Mouse (Mus musculus) limb, embryonic 11.5 days (tissue): ENCODE measurements around the gene Cd244a. TPM values are rescaled to one million over a fixed set of nuclear protein-coding genes. Genes with fewer than 3 reads are reported as not detected.

Experiments used
- ATAC-seq: fragments of 200-750 bp; cut with Nextera tagmentation; 2 replicates; pipeline ENCODE4 v1.8.0; 2017; ENCODE audit warnings: low read depth; ENCODE audit not compliant: insufficient number of reproducible peaks, low FRiP score, low TSS enrichment
- DNase-seq: peaks from one replicate; pipeline ENCODE4 v3.0.0-alpha.2; 2015; ENCODE audit warnings: low spot score
- H3K27ac ChIP-seq: fragments of 300-500 bp; sonication (generic); replicated peaks from 2 replicates; pipeline ENCODE4 v1.5.1; 2014; ENCODE audit warnings: low read depth, mild to moderate bottlenecking, low read length
- H3K27me3 ChIP-seq: fragments of 300-500 bp; sonication (generic); 2 replicates; pipeline ENCODE4 v1.6.1; 2014; ENCODE audit warnings: mild to moderate bottlenecking, low read length, mixed read lengths; ENCODE audit not compliant: control insufficient read depth, insufficient read depth
- H3K36me3 ChIP-seq: fragments of 300-500 bp; sonication (generic); 2 replicates; pipeline ENCODE4 v1.6.1; 2014; ENCODE audit warnings: mild to moderate bottlenecking, low read length, moderate library complexity, mixed read lengths; ENCODE audit not compliant: control insufficient read depth, insufficient read depth
- H3K4me1 ChIP-seq: fragments of 300-500 bp; sonication (generic); 2 replicates; pipeline ENCODE4 v1.6.1; 2014; ENCODE audit warnings: low read length, mixed read lengths; ENCODE audit not compliant: control insufficient read depth, insufficient read depth
- H3K4me2 ChIP-seq: fragments of 300-500 bp; sonication (generic); 2 replicates; pipeline ENCODE4 v1.6.1; 2014; ENCODE audit warnings: low read depth, mild to moderate bottlenecking, moderate library complexity; ENCODE audit not compliant: severe bottlenecking
- H3K4me3 ChIP-seq: fragments of 300-500 bp; sonication (generic); 2 replicates; pipeline ENCODE4 v1.5.1; 2014; ENCODE audit warnings: low read depth, low read length
- H3K9ac ChIP-seq: fragments of 300-500 bp; sonication (generic); 2 replicates; pipeline ENCODE4 v1.6.1; 2014; ENCODE audit warnings: mild to moderate bottlenecking, low read length
- H3K9me3 ChIP-seq: fragments of 300-500 bp; sonication (generic); 2 replicates; pipeline ENCODE4 v1.6.1; 2016; ENCODE audit warnings: low read length; ENCODE audit not compliant: control insufficient read depth
- WGBS: fragments of 180-500 bp; shearing (Covaris S2); extraction: QIAGEN DNeasy Blood & Tissue Kit; methylation state at CpG from one replicate; pipeline ENCODE4 v1.1.7; 2014; 5-methylcytosine and 5-hydroxymethylcytosine counted together
- polyA plus RNA-seq: library from polyadenylated mRNA; unstranded; fragments of >200 nt; fragmentation: Nextera tagmentation; extraction: Ambion mirVana; gene quantifications from 2 replicates; pipeline ENCODE4 v1.2.1, GENCODE M21; 2014

The Cd244a gene
- polyA plus RNA-seq, 1 experiment from 2014 or later, result not detected

DNA sequence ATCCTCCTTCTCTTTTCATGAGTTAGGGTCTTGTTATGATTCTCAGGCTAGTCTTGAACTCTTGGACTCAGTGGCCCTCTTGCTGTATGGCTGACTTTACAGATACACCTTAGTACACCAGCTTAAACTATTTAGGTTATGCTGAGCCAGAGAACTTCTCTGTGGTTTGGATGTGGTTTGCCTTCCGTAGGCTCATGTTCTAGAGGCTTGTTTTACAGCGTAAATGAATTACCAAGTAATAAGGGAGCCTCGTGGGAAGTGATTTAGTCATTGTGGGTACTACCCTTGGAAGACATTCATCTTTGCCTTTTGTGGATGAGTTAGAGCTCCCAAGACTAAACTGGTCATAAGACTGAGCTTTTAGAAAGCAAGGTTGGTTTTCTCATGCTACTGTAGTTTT lies 68.8 kb downstream of the Cd244a start:
- no peaks in the 10 kb centered on the region for H3K4me1 ChIP-seq
- H3K4me3 ChIP-seq, result no peak overlapping the region
- H3K36me3 ChIP-seq, result no peaks in the 10 kb centered on the region
- no peaks in the 10 kb centered on the region for H3K9me3 ChIP-seq
- H3K4me2 ChIP-seq, result no peak overlapping the region
- 80% methylated on average over 3 of the region's 3 CpGs for WGBS
- no peak overlapping the region for H3K27ac ChIP-seq
- H3K27me3 ChIP-seq, result no peaks in the 10 kb centered on the region
- no peak for ATAC-seq
- no peak overlapping the region for H3K9ac ChIP-seq
- no peak for DNase-seq

DNA sequence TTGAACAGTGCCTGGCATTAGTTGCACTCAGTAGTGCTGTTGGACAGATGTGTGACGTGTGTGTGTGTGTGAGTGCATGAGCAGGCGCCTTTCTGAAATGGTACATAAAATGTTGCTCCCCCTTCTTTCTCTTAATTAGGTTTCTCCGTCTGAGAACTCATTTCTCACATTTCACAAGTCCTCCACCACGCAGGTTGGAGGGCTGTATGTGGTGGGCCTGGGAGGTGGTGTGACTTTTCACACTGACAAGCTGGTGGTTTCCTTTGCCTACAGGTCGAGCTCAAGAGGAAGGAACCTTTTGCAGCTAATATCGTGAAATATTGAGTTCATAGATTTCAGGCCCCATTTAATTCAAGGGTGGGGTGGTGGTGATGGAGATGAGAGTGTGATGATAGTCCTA lies 70.2 kb downstream of the Cd244a start:
- ATAC-seq, result no peak
- DNase-seq, result no peak
- WGBS, result 57% methylated on average over 6 of the region's 6 CpGs

DNA sequence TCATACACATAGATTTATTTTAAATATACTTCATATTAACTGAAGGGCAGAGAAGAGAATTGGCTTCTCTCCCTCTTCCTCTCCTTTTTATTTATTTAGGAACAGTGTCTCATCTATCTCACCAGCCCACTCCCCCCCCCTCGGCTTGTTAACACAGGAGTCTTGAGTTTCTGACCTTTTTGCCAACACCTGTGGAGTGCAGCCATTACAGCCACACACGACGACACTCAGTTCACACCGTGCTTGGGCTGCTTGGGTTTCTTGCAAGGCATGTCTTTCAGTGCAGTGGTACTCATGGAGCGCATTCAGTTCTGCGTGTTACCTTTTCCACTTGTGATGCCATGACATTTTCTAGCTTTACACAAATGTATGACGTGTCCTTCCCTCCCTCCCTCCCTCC lies 71.0 kb downstream of the Cd244a start:
- Histone ChIP-seq H3K9ac (no peak overlapping the region), H3K27ac (no peak overlapping the region), H3K4me3 (no peak overlapping the region), H3K9me3 (no peaks in the 10 kb centered on the region), H3K27me3 (no peaks in the 10 kb centered on the region), H3K36me3 (no peaks in the 10 kb centered on the region), H3K4me2 (no peak overlapping the region), H3K4me1 (no peaks in the 10 kb centered on the region)
- DNase-seq (no peak), ATAC-seq (no peak)
- WGBS, result 82% methylated on average over 7 of the region's 7 CpGs

More for the DNA sequence above, 70.2 kb downstream of the Cd244a start:
- Histone ChIP-seq H3K9me3 (no peaks in the 10 kb centered on the region), H3K9ac (no peak overlapping the region), H3K4me1 (no peaks in the 10 kb centered on the region), H3K36me3 (no peaks in the 10 kb centered on the region), H3K27me3 (no peaks in the 10 kb centered on the region), H3K27ac (no peak overlapping the region), H3K4me3 (no peak overlapping the region), H3K4me2 (no peak overlapping the region)

DNA sequence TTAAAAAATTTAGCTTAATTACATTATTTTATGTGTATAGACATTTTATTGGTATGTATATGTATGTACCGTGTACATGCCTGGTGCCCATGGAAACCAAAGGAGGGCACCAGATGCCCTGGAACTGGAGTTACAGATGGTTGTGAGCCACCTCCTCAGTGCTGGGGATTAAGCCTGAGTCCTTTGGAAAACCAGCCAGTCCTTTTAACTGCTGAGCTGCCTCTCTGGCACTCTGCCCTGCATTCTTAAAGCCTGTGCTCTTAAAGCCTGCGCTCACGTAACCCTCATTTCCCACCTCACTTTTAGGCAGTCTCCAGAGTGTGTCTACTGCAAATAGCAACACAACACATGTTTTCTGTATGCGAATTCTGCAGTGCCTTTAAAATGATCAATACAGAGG lies 71.9 kb downstream of the Cd244a start:
- Histone ChIP-seq H3K9ac (no peak overlapping the region), H3K4me2 (no peak overlapping the region), H3K36me3 (no peaks in the 10 kb centered on the region), H3K4me1 (no peaks in the 10 kb centered on the region), H3K27ac (no peak overlapping the region), H3K4me3 (no peak overlapping the region), H3K27me3 (no peaks in the 10 kb centered on the region), H3K9me3 (no peaks in the 10 kb centered on the region)
- WGBS, result 81% methylated on average over 4 of the region's 4 CpGs
- no peak for ATAC-seq
- no peak for DNase-seq

DNA sequence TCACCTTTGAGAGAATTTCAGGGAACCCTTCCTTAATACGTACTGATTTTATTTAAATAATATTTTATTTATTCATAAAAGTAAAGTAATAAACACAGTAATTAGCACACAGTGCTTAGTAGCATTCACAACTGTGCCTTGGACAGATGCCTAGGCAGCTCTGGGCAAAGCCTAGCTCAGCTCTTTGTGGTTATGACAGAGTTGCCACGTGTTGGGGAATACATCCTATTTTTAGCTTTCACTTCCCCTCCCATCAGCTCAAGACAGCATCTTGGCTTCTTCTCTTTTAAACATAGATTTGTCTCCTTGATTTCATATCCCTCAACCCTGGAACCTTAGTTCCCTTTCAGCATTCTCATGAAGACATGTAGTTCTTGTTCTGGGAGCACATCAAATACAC lies 72.5 kb downstream of the Cd244a start:
- Histone ChIP-seq H3K9ac (no peak overlapping the region), H3K9me3 (no peaks in the 10 kb centered on the region), H3K4me2 (no peak overlapping the region), H3K4me3 (no peak overlapping the region), H3K36me3 (no peaks in the 10 kb centered on the region), H3K27me3 (no peaks in the 10 kb centered on the region), H3K4me1 (no peaks in the 10 kb centered on the region), H3K27ac (no peak overlapping the region)
- WGBS, result 82% methylated on average over 2 of the region's 2 CpGs
- DNase-seq (no peak), ATAC-seq (no peak)

DNA sequence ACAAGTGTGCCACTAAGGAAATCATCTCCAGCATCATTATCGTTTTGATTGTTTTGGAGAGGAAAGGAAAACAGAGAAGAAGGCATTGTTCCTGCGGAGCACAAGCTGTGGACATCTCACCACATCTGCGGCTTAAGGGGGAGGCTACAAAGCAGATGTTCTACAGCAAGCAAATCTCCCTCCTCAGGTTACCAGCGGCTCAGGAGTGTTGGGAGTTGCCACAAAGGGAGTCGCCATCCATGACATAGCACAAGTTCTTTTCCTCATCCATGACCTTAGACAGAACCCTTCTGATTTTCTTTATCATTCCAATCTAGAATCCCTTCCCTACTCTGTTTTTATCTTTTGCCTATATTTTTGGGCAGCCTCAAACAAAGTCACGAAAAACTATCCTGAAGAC lies 76.7 kb downstream of the Cd244a start:
- no peaks in the 10 kb centered on the region for H3K36me3 ChIP-seq
- no peak for ATAC-seq
- no peaks in the 10 kb centered on the region for H3K9me3 ChIP-seq
- WGBS, result 62% methylated on average over 6 of the region's 6 CpGs
- no peak for DNase-seq
- no peak overlapping the region for H3K4me2 ChIP-seq
- H3K4me3 ChIP-seq, result no peak overlapping the region
- H3K27ac ChIP-seq, result no peak overlapping the region
- H3K9ac ChIP-seq, result no peak overlapping the region
- no peaks in the 10 kb centered on the region for H3K4me1 ChIP-seq
- no peaks in the 10 kb centered on the region for H3K27me3 ChIP-seq

DNA sequence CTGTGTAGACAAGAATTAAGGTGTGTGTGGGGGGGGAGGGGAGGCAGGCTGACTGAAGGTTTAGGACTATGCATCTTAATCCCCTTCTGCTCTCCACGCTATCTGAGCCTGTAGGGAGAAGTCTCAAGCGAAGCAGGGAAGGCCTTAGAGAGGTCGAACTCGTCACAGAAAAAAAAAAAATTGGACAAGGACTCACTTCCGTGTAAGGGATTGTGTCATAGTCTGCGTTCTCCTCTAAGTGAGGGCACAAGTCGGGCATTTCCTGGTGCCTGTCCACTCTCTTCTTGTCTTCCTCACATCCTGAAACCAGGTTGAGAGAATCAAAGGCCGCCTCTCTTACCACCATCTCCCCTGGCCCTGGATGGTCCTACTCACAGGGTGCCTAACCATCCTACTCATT lies 78.1 kb downstream of the Cd244a start:
- no peak overlapping the region for H3K27ac ChIP-seq
- DNase-seq (no peak), ATAC-seq (no peak)
- no peaks in the 10 kb centered on the region for H3K9me3 ChIP-seq
- H3K9ac ChIP-seq, result no peak overlapping the region
- no peaks in the 10 kb centered on the region for H3K36me3 ChIP-seq
- no peak overlapping the region for H3K4me2 ChIP-seq
- H3K27me3 ChIP-seq, result no peaks in the 10 kb centered on the region
- no peaks in the 10 kb centered on the region for H3K4me1 ChIP-seq
- 86% methylated on average over 8 of the region's 8 CpGs for WGBS
- H3K4me3 ChIP-seq, result no peak overlapping the region

DNA sequence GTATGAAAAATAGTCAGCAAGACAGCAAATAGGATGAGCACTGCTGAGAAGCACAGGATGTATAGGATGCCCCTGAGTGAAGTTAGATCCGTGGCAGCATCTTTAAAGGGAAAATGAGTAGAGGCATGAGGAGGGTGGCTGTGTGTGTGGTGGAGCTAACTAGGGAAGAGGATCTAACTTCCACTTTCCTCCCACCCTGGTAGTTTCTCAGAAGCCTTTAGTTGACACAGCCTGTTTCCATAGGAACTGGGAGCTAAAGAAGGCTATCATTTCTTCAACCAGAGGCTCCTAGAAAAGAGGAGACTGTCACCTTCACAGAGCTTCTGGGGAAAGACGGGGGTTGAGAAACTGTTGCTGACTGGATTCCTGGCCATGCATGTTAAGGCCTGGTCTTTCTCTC lies 79.7 kb downstream of the Cd244a start:
- no peaks in the 10 kb centered on the region for H3K4me1 ChIP-seq

DNA sequence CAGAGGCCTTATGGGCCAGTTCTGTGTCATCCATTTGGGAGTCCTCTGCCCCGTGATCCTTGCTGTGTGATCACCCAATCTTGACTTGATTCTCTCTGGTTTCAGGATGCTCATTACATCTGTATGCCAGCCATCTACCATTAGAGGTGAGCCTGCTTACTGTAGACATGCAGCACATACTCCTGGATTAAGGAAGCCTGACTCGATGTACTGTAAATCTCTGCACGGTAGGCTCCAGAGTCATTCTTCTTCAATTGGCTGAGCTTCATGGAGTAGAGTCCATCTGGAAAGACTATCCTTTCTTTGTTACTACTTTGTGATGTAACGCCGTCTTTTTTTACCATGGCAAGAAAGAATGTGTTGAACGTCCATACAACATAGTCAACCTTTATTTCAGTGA lies 81.8 kb downstream of the Cd244a start:
- H3K27me3 ChIP-seq, result no peaks in the 10 kb centered on the region
- WGBS, result 97% methylated on average over 6 of the region's 6 CpGs

More for the DNA sequence above, 79.7 kb downstream of the Cd244a start:
- 80% methylated on average over 2 of the region's 2 CpGs for WGBS
- Histone ChIP-seq H3K27ac (no peak overlapping the region), H3K4me3 (no peak overlapping the region), H3K27me3 (no peaks in the 10 kb centered on the region), H3K9ac (no peak overlapping the region), H3K36me3 (no peaks in the 10 kb centered on the region), H3K4me2 (no peak overlapping the region), H3K9me3 (no peaks in the 10 kb centered on the region)
- ATAC-seq (no peak), DNase-seq (no peak)

More for the DNA sequence above, 81.8 kb downstream of the Cd244a start:
- Histone ChIP-seq H3K4me1 (no peaks in the 10 kb centered on the region), H3K27ac (no peak overlapping the region), H3K9me3 (no peaks in the 10 kb centered on the region), H3K4me2 (no peak overlapping the region), H3K9ac (no peak overlapping the region), H3K36me3 (no peaks in the 10 kb centered on the region), H3K4me3 (no peak overlapping the region)
- no peak for ATAC-seq
- no peak for DNase-seq
